Mouse (Mus musculus) left cerebral cortex, postnatal 10 days (tissue): ENCODE results near the gene Col20a1. TPM values are rescaled to one million over a fixed set of nuclear protein-coding genes. Genes with fewer than 3 reads are reported as not detected.

ENCODE experiments used
- DNase-seq, 2 experiments: peaks; one replicate each; pipeline ENCODE4 v3.0.0; 2021 to 2022; ENCODE audit warnings: low spot score in 2 of 2, mixed read lengths in 1 of 2; ENCODE audit errors: extremely low spot score in 1 of 2
- intact Hi-C: fragments of 180-260 bp; cut with DNase I; formaldehyde crosslinking; loops from one replicate; pipeline ENCODE4 v1.15.1; 2025
- total RNA-seq, 2 experiments: library from RNA; stranded (reverse); gene quantifications; 2 replicates each; pipeline ENCODE4 v1.2.3; 2021

Col20a1 gene
- total RNA-seq: under 1 TPM; 0.87 to 0.94 TPM

- no peak for DNase-seq
- intact Hi-C loops: no loop called here
Observed at GRCm38 (mm10) chr2:180986449-180986848, at the start of gene Col20a1. Gene Col20a1 (plus strand): TSS chr2:180986535.

- intact Hi-C loops: no loop called here
- DNase-seq: no peak
Observed at GRCm38 (mm10) chr2:180940187-180940586, 46.1 kb upstream of the Col20a1 start.

GRCm38 (mm10) chr2:180941869-180942268 lies 44.5 kb upstream of the Col20a1 start:
- intact Hi-C loops: no loop called here
- peak; percentile 41 to 44 for DNase-seq

- no peak for DNase-seq
- intact Hi-C loops: no loop called here
Observed at GRCm38 (mm10) chr2:180949947-180950346, 36.4 kb upstream of the Col20a1 start.

GRCm38 (mm10) chr2:180952731-180953171 lies 33.6 kb upstream of the Col20a1 start:
- DNase-seq: peak in 1 of 2 experiments; percentile 62
- intact Hi-C loops: no loop called here

GRCm38 (mm10) chr2:180953638-180954037 lies 32.7 kb upstream of the Col20a1 start:
- intact Hi-C loops: no loop called here

GRCm38 (mm10) chr2:180954061-180955047 lies 32.0 kb upstream of the Col20a1 start, which contains the start of gene Nkain4:
Gene Nkain4 (minus strand): TSS chr2:180954699.
- intact Hi-C loops: no loop called here

More at GRCm38 (mm10) chr2:180953638-180954037, 32.7 kb upstream of the Col20a1 start:
- DNase-seq: no peak

GRCm38 (mm10) chr2:180959605-180960004 lies 26.7 kb upstream of the Col20a1 start:
- intact Hi-C loops: no loop called here
- DNase-seq: no peak

More at GRCm38 (mm10) chr2:180954061-180955047, 32.0 kb upstream of the Col20a1 start, which contains the start of gene Nkain4:
- DNase-seq: peak in 1 of 2 experiments; percentile 79

- no peak for DNase-seq
- intact Hi-C loops: no loop called here
Observed at GRCm38 (mm10) chr2:180960187-180960586, 26.1 kb upstream of the Col20a1 start.

- no peak for DNase-seq
- intact Hi-C loops: no loop called here
Observed at GRCm38 (mm10) chr2:180962616-180963308, 23.6 kb upstream of the Col20a1 start.

GRCm38 (mm10) chr2:180963956-180964355 lies 22.4 kb upstream of the Col20a1 start:
- peak in 1 of 2 experiments; percentile 75 for DNase-seq
- intact Hi-C loops: loop anchor here (1.0 kb wide), 1 partner anchor 39 kb away; no protein-coding TSS in a partner anchor

GRCm38 (mm10) chr2:180966092-180966882 lies 20.0 kb upstream of the Col20a1 start:
- intact Hi-C loops: no loop called here
- no peak for DNase-seq

- DNase-seq: peak; percentile 89 to 96
- intact Hi-C loops: no loop called here
Observed at GRCm38 (mm10) chr2:180967010-180967763, 19.1 kb upstream of the Col20a1 start, which contains the start of gene Arfgap1. Gene Arfgap1 (plus strand): TSS chr2:180967225.

- DNase-seq: no peak
- intact Hi-C loops: no loop called here
Observed at GRCm38 (mm10) chr2:180981133-180981532, 5.2 kb upstream of the Col20a1 start.

GRCm38 (mm10) chr2:180985635-180986034 lies 700 bp upstream of the Col20a1 start:
- no peak for DNase-seq
- intact Hi-C loops: no loop called here

- intact Hi-C loops: no loop called here
- DNase-seq: no peak
Observed at GRCm38 (mm10) chr2:180987001-180987400, 666 bp downstream of the Col20a1 start.

- intact Hi-C loops: no loop called here
- DNase-seq: no peak
Observed at GRCm38 (mm10) chr2:180987432-180988030, 1.2 kb downstream of the Col20a1 start.
